Comparison of ENCODE assay signal across 23 mouse cellular contexts in the genomic region with DNA sequence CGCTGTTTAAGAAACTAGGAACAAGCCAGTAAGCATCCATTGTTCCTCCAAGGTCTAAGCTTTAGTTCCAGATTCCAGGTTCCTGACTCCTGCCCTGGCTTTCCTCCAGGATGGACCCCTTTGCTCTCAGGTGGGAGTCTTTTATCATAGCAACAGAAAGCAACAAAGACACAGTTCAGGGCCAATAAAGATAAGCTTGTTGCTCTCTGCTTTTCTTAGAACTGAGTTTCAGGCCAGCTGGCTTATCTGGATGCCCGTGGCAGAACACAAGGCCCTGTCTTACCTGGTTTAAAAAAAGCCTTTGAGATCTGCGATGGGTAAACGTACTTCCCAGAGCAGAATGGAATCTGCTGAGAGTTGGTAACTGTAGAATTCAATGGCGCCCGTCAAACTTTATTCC. TPM values are rescaled to one million over a fixed set of nuclear protein-coding genes. Genes with fewer than 3 reads are reported as not detected.
DNase-seq lines count a peak whose midpoint lies in the region; ATAC-seq and TF ChIP-seq lines count a peak whose summit lies in the region.
"Had no signal": no experiment of that assay in that cellular context is flagged by ENCODE, and none has a peak within 500 bp of the region (broad histone marks: within the 10 kb centered on the region; RNA-seq: fewer than 3 reads in every experiment).

No protein-coding gene starts in this region.

- no peak for DNase-seq in layer of hippocampus, adult 2 months (ENCODE audit: low spot score in 2 of 2)
- DNase-seq in layer of hippocampus, adult 18-20 months (ENCODE audit: low spot score in 2 of 2): no peak
- DNase-seq in liver, embryonic 11.5 days (ENCODE audit: low spot score): no peak
- no peak for DNase-seq in adrenal gland, adult 8-10 months
- DNase-seq in lung, adult 2 months: no peak
- no peak for DNase-seq in ovary, postnatal 14 days (ENCODE audit: low spot score)
- DNase-seq: adrenal gland, postnatal 36 days; B cell, adult 2 months; cerebellum, adult 11 months; cerebellum, adult 9-10 months; cerebellum, postnatal 25 days; gastrocnemius, postnatal 14 days; heart, postnatal 10 days; heart, postnatal 4 days had no signal

- no peak for TF ChIP-seq CTCF in layer of hippocampus, adult 2 months (conservative IDR thresholded peaks at IDR 0.05)
- TF ChIP-seq CTCF in lung, adult 2 months (IDR thresholded peaks at IDR 0.05; ENCODE audit: insufficient read depth, low read length): no peak

- no peak overlapping the region for H3K9ac ChIP-seq in liver, embryonic 11.5 days (ENCODE audit: low read depth, low read length)
- H3K9ac ChIP-seq in liver, embryonic 15.5 days: no peak overlapping the region
- H3K9ac ChIP-seq: embryonic facial prominence, embryonic 12.5 days; forebrain, embryonic 15.5 days; hindbrain, embryonic 12.5 days had no signal

- H3K4me3 ChIP-seq in layer of hippocampus, adult 2 months: no peak overlapping the region
- H3K4me3 ChIP-seq in liver, embryonic 11.5 days (ENCODE audit: low read depth, low read length): no peak overlapping the region
- H3K4me3 ChIP-seq in liver, embryonic 15.5 days (replicated peaks): no peak overlapping the region
- no peak overlapping the region for H3K4me3 ChIP-seq in lung, adult 2 months (replicated peaks; ENCODE audit: extremely low read depth, low read depth, low read length)
- H3K4me3 ChIP-seq: embryonic facial prominence, embryonic 12.5 days; forebrain, embryonic 15.5 days; hindbrain, embryonic 12.5 days had no signal

- H3K27ac ChIP-seq in layer of hippocampus, adult 2 months: peak overlapping the region; percentile 28; the same call in 1 of the 2 replicates
- no peak overlapping the region for H3K27ac ChIP-seq in liver, embryonic 11.5 days (ENCODE audit: low read depth, low read length)
- 0 out of 2 replicates have a peak overlapping the region, but pooled peaks have one; percentile 9 for H3K27ac ChIP-seq in liver, embryonic 15.5 days (replicated peaks)
- H3K27ac ChIP-seq: embryonic facial prominence, embryonic 12.5 days; forebrain, embryonic 15.5 days; hindbrain, embryonic 12.5 days had no signal

- H3K27me3 ChIP-seq in liver, embryonic 11.5 days (replicated peaks; ENCODE audit: control insufficient read depth, insufficient read depth, low read length): no peaks in the 10 kb centered on the region
- H3K27me3 ChIP-seq in liver, embryonic 15.5 days: no peaks in the 10 kb centered on the region
- H3K27me3 ChIP-seq: embryonic facial prominence, embryonic 12.5 days; forebrain, embryonic 15.5 days; hindbrain, embryonic 12.5 days; Patski had no signal

- no peak overlapping the region for H3K4me2 ChIP-seq in liver, embryonic 11.5 days
- H3K4me2 ChIP-seq in liver, embryonic 15.5 days: no peak overlapping the region
- H3K4me2 ChIP-seq: embryonic facial prominence, embryonic 12.5 days; forebrain, embryonic 15.5 days; hindbrain, embryonic 12.5 days had no signal

- peaks cover 16% of the 10 kb centered on the region for H3K4me1 ChIP-seq in liver, embryonic 11.5 days (replicated peaks; ENCODE audit: control insufficient read depth, insufficient read depth, low read length)
- peaks cover 34% of the 10 kb centered on the region for H3K4me1 ChIP-seq in liver, embryonic 15.5 days (replicated peaks)
- H3K4me1 ChIP-seq in lung, adult 2 months (ENCODE audit: control insufficient read depth, insufficient read depth, low read length): peaks cover 4% of the 10 kb centered on the region; the same call in 1 of the 2 replicates
- H3K4me1 ChIP-seq: forebrain, embryonic 15.5 days had no signal

- TF ChIP-seq POLR2A in lung, adult 2 months (IDR thresholded peaks at IDR 0.05; ENCODE audit: borderline replicate concordance, extremely low read depth, low read depth, low read length): no peak

- no peaks in the 10 kb centered on the region for H3K9me3 ChIP-seq in liver, embryonic 11.5 days (ENCODE audit: control insufficient read depth, low read length)
- H3K9me3 ChIP-seq in liver, embryonic 15.5 days (replicated peaks): no peaks in the 10 kb centered on the region
- H3K9me3 ChIP-seq: embryonic facial prominence, embryonic 12.5 days; forebrain, embryonic 15.5 days; hindbrain, embryonic 12.5 days had no signal

- peak; percentile 72 for ATAC-seq in liver, embryonic 11.5 days (replicated peaks; ENCODE audit: low FRiP score)
- peak; percentile 63 for ATAC-seq in liver, embryonic 15.5 days (ENCODE audit: insufficient read depth)
- 0 out of 2 replicates have a peak, but pooled peaks have one; percentile 11 for ATAC-seq in megakaryocyte-erythroid progenitor cell, adult 5-6 weeks (replicated peaks; ENCODE audit: low FRiP score, low TSS enrichment, poor library complexity, severe bottlenecking)
- ATAC-seq: activated CD4-positive, CD25-positive, alpha-beta regulatory T cell, adult 4 months; CD4-positive, CD25-positive, alpha-beta regulatory T cell, adult 4 months; forebrain, embryonic 15.5 days; hindbrain, embryonic 16.5 days; Patski had no signal

- WGBS in liver, embryonic 11.5 days: 59% methylated on average over 6 of the region's 6 CpGs
- WGBS in liver, embryonic 15.5 days (ENCODE audit: insufficient replicate concordance): 42% methylated on average over 6 of the region's 6 CpGs
- WGBS in lung, adult 2 months: 69% methylated on average over 6 of the region's 6 CpGs

- peaks cover 3% of the 10 kb centered on the region; the same call in 1 of the 2 replicates for H3K36me3 ChIP-seq in liver, embryonic 11.5 days (ENCODE audit: control insufficient read depth, insufficient read depth, low read length)
- H3K36me3 ChIP-seq in liver, embryonic 15.5 days (replicated peaks): no peaks in the 10 kb centered on the region
- H3K36me3 ChIP-seq: embryonic facial prominence, embryonic 12.5 days; forebrain, embryonic 15.5 days; hindbrain, embryonic 12.5 days had no signal

RNA-seq across cellular contexts. Expression of gene Chst11, which starts 42.4 kb away (rescaled TPM):
- 10 to 100 TPM; 50.9 to 52.7 TPM for total RNA-seq in layer of hippocampus, adult 2 months (2021)
- 10 to 100 TPM; 51.1 to 51.9 TPM for total RNA-seq in layer of hippocampus, adult 18-20 months (2021)
- polyA plus RNA-seq in liver, embryonic 11.5 days (2014; fragmentation: Nextera tagmentation; extraction: Ambion mirVana): 2.9 and 3.1 TPM in 2 replicates
- polyA plus RNA-seq in liver, embryonic 15.5 days (2015; fragmentation: Nextera tagmentation; extraction: Ambion mirVana): 1.2 TPM in 2 replicates
- 14.2 and 15.2 TPM in 2 replicates for total RNA-seq in megakaryocyte-erythroid progenitor cell, adult 5-6 weeks (2014; fragmentation: Nextera tagmentation)
- 19.0 and 24.1 TPM in 2 replicates for total RNA-seq in megakaryocyte-erythroid progenitor cell, adult 5-6 weeks (2017)
- 10 to 100 TPM; 42.6 to 79.6 (median 61.1) TPM for total RNA-seq in adrenal gland, adult 8-10 months (2022)
- 12.6 and 15.7 TPM in 2 replicates for polyA plus RNA-seq in lung, adult 2 months (2012; rRNA removed)

Comparison
In these comparisons a context has a peak if more than half of its experiments do, and no peak if none do; other contexts are left out.
1. ATAC-seq: peak in every context shown above with its lines; median percentile 72 in liver, embryonic 11.5 days; 63 in liver, embryonic 15.5 days; 11 in megakaryocyte-erythroid progenitor cell, adult 5-6 weeks.